7 mouse cellular contexts compared by ENCODE assay signal in the genomic region with DNA sequence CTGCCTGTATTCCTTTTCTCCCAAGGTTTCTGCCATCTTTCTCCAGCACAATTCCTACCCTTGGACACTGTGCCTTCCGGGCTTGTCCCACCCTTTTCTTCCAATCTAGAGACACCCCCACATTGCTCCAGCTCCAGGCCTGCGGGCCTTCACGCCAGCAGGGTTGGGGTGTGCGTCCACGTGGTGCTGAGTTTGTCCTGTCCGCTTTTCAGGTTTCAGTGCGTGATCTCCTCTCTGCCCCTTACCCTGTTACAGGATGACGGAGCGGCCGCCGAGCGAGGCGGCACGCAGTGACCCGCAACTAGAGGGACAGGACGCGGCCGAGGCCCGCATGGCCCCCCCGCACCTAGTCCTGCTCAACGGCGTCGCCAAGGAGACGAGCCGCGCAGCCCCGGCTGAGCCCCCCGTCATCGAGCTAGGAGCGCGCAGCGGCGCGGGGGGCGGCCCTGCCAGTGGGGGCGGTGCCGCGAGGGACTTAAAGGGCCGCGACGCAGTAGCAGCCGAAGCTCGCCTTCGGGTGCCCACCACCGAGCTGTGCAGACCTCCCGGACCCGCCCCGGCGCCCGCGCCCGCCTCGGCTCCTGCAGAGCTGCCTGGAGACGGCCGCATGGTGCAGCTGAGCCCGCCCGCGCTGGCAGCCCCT. TPM values are rescaled to one million over a fixed set of nuclear protein-coding genes. Genes with fewer than 3 reads are reported as not detected.
DNase-seq lines count a peak whose midpoint lies in the region; ATAC-seq and TF ChIP-seq lines count a peak whose summit lies in the region.

No protein-coding gene starts in this region.

- H3K9ac ChIP-seq in heart, embryonic 11.5 days (ENCODE audit: low read depth, low read length): peak overlapping the region; percentile 75

- no peak for TF ChIP-seq POLR2A in testis, adult 2 months (IDR thresholded peaks at IDR 0.05; ENCODE audit: control insufficient read depth, low read depth, low read length)

- no peaks in the 10 kb centered on the region for H3K9me3 ChIP-seq in heart, embryonic 11.5 days (replicated peaks; ENCODE audit: control insufficient read depth, low read length)

- DNase-seq in right cerebral cortex, postnatal 10 days (ENCODE audit: low spot score in 2 of 2): peak; percentile 63 to 66
- no peak for DNase-seq in right cerebral cortex, adult 2 months (ENCODE audit: low spot score in 2 of 2)
- peak; percentile 32 to 53 for DNase-seq in adrenal gland, postnatal 36 days
- peak; percentile 32 to 66 for DNase-seq in kidney, postnatal 25 days
- DNase-seq in mesoderm, embryonic 11.5 days (ENCODE audit: low read depth, low spot score): peak; percentile 51

- TF ChIP-seq CTCF in testis, adult 2 months (IDR thresholded peaks at IDR 0.05; ENCODE audit: control insufficient read depth, insufficient read depth, insufficient replicate concordance, low read depth, low read length): no peak

- peak overlapping the region; percentile 57; the same call in 1 of the 2 replicates for H3K27ac ChIP-seq in heart, embryonic 11.5 days (ENCODE audit: low read depth, low read length)
- no peak overlapping the region for H3K27ac ChIP-seq in testis, adult 2 months (ENCODE audit: control insufficient read depth, insufficient read depth, low read depth, low read length)

- peaks cover 9% of the 10 kb centered on the region; the same call in 1 of the 2 replicates for H3K4me1 ChIP-seq in heart, embryonic 11.5 days (ENCODE audit: control insufficient read depth, insufficient read depth, low read length)
- peaks cover 24% of the 10 kb centered on the region for H3K4me1 ChIP-seq in testis, adult 2 months (ENCODE audit: control insufficient read depth, insufficient read depth, low read length)

- ATAC-seq in heart, embryonic 11.5 days (replicated peaks; ENCODE audit: insufficient number of reproducible peaks, low FRiP score, low TSS enrichment): peak; percentile 73

- no peaks in the 10 kb centered on the region for H3K36me3 ChIP-seq in heart, embryonic 11.5 days (ENCODE audit: control insufficient read depth, insufficient read depth, low read length)
- H3K36me3 ChIP-seq in testis, adult 2 months (ENCODE audit: control insufficient read depth, insufficient read depth, low read length): no peaks in the 10 kb centered on the region

- peak overlapping the region; percentile 98 for H3K4me2 ChIP-seq in heart, embryonic 11.5 days

- peak overlapping the region; percentile 63 for H3K4me3 ChIP-seq in heart, embryonic 11.5 days (ENCODE audit: low read depth, low read length)
- peak overlapping the region; percentile 84 for H3K4me3 ChIP-seq in testis, adult 2 months (ENCODE audit: control insufficient read depth, low read depth, low read length)

- peaks cover 78% of the 10 kb centered on the region for H3K27me3 ChIP-seq in heart, embryonic 11.5 days (ENCODE audit: control insufficient read depth, insufficient read depth, low read length)
- H3K27me3 ChIP-seq in testis, adult 2 months (ENCODE audit: control insufficient read depth, insufficient read depth, low read length): peaks cover 4% of the 10 kb centered on the region

- WGBS in heart, embryonic 11.5 days (ENCODE audit: insufficient replicate concordance): 1% methylated on average over 57 of the region's 58 CpGs

RNA-seq across cellular contexts. Expression of gene Tal1, which starts 6.8 kb away (rescaled TPM):
- 1 to 10 TPM; 2.1 to 2.4 TPM for total RNA-seq in adrenal gland, postnatal 36 days (2021)
- 10.1 and 14.1 TPM in 2 replicates for polyA plus RNA-seq in heart, embryonic 11.5 days (2014; fragmentation: Nextera tagmentation; extraction: Ambion mirVana)
- 0.90 and 1.3 TPM in 2 replicates for polyA plus RNA-seq in testis, adult 2 months (2012; rRNA removed)

RNA-seq across cellular contexts. Expression of gene Pdzk1ip1, which starts 25.5 kb away (rescaled TPM):
- not detected for total RNA-seq in adrenal gland, postnatal 36 days (2021)
- 57.3 and 66.1 TPM in 2 replicates for polyA plus RNA-seq in heart, embryonic 11.5 days (2014; fragmentation: Nextera tagmentation; extraction: Ambion mirVana)
- polyA plus RNA-seq in testis, adult 2 months (2012; rRNA removed): 336 and 353 TPM in 2 replicates

Comparison
In these comparisons a context has a peak if more than half of its experiments do, and no peak if none do; other contexts are left out.
1. DNase-seq: peak in right cerebral cortex, postnatal 10 days (2 of 2), adrenal gland, postnatal 36 days (2 of 2), kidney, postnatal 25 days (2 of 2) and mesoderm, embryonic 11.5 days (single experiment); none in right cerebral cortex, adult 2 months (0 of 2).